Mouse (Mus musculus) T-cell, adult 2 months (primary cell): Measurements from ENCODE around the gene Defb41.
"Not testable (repeated sequence)": the region's sequence is repeated elsewhere in the genome, so short reads cannot be mapped to it uniquely, and the experiment has no call there.

Experiments
- DNase-seq: peaks from one replicate; pipeline ENCODE4 v3.0.0; 2022; ENCODE audit warnings: low spot score

Defb41 gene

DNA sequence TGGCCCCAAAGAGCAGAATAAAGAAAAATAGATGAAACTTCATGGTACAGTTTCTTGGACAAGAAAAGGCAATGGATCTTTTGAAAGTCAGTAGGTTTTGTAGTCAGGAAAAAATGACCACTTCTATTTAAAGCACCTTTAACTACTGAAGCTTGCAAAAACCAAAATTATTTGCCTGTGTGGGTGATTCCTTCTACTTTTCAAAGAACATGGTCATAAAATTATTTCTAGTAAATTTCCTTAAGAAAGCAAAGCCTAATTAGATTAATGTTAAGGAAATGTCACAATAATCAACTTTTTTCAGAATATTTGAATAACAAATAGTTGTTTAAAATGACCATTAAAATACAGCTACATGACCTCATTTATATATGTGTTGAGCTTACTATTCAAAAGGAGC, at the start of gene Defb41:
Gene Defb41 (minus strand): TSS at position 101 of the 400 bp plus-strand sequence.
- DNase-seq, result no peak

DNA sequence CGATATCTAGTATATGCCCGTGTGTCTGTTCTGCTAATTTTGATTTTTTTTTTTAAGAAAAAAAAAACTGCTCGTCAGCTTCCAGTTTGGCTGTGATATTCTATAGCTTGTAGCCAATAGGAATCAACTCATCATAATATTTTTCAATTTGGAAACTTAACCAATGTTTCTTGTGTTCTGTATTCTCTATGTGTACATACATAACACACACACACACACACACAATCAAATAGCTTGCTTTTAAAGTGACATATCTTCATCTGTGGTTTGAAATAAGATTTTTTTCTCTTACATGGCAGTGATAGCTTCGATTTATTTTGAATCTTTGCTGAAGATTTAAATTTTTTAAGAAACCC, 43.5 kb upstream of the Defb41 start:
- no peak for DNase-seq

DNA sequence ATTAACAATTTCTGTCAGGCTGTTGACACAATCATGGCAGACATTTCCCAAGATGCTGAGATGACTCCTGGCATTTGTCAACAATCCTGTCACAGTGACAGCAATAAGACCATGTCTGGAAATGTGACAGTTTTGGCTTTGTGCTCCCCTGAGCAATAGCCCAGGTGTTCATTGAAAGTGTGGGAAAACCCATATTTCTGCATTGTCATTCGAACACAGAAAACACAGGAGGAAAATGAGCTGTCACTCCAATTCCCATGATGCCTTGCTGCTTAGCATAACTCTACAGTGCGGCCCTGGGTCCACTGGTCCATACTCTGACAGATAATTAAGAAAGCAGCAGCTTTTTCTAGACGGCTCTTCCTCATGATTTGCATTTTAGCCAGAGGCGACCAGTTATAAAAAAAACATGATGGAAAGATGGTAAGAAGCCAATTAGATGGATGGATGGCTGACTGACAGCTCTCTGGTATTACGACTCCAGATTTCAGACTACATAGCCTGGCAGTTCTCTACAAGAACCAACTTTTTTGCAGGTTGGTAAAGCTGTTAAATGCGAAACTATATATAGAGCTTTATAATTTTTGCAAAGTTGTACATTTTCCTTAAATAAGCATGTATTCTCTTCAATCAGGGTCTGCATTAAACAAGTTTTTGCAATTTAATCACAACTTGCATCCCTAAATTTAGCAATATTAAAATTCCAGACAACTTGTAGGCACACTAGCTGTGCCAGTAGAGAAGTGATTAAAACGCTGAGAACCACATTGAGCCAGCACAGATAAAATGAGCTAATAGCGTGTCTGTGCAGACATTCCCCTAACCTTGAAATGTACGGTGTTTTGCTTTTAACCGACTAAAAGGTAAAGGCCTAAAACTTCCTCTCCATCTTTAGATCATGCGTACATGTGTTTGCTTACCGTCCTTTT, 42.9 kb upstream of the Defb41 start:
- DNase-seq, result no peak

DNA sequence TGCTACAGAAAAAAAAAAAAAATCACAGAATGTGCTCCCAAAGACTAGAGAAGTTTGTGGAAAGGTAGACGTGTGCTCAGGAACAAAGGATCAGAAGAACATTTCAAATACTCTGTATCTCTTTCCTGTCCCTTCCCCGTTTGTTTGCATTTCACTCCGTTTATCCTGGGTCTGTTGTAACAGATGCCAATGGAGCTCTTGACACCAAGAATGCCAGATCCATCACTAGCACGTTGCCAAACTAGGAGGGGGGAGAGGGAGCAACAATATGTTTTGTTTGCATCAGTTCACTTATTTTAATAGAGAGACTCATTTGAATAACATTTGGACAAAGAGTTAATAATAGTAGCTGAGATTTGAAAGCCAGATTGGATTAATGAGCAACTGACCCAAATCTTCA, 27.6 kb upstream of the Defb41 start:
- DNase-seq, result no peak

DNA sequence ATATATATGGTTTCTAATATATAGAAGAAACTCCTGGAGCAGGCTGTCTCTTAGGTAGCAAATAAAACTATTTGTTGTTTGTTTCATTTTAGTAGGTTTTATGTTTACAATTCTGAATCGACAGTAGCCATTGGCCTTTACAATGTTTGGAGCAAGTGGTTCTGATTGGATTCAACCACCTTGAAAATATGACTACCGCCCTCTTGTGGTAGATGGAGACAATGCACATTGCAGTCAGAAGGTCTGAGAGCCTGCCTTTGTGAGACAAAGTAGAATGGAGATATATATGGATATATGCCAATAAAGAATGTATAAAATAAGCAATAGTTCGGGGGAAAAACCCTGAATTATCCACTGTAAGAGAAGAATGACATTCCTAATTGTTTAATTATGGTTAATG, 23.9 kb upstream of the Defb41 start:
- DNase-seq, result no peak

DNA sequence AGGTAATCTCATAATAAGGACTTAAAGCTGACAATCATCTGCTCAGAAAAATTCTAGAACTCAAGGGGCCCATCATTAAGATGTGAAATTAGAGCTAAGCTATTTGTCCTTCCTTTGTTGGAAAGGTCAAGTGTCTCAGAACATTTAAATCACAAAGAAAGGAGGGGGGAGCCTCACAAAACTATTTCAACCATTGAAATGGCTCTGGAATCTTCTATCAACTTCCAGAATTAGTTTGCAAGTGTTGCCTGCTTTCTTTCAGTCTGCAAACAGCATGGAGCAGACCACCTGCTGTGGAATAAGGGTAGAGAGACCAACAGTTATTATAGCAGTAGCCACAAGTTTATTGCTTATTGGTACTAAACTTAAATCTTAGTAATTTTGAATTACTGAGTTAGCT, 22.4 kb upstream of the Defb41 start:
- DNase-seq, result no peak

DNA sequence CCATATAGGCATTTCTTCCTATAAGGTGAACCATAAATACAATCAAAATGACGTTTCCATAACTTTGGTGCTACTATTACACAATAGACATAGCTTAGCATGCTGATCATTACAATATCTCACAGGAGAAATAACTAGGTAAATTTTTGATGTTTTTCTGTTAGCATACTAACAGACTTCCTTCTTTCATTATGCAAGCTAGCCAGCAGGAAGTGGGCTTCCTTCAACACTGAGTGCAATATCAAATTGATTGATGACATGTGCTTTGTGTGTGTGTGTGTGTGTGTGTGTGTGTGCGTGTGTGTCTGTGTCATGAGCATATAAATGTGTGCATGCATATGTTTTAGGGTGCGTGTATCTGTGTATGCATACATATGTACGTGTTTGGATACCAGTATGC, 6.2 kb upstream of the Defb41 start:
- no peak for DNase-seq

DNA sequence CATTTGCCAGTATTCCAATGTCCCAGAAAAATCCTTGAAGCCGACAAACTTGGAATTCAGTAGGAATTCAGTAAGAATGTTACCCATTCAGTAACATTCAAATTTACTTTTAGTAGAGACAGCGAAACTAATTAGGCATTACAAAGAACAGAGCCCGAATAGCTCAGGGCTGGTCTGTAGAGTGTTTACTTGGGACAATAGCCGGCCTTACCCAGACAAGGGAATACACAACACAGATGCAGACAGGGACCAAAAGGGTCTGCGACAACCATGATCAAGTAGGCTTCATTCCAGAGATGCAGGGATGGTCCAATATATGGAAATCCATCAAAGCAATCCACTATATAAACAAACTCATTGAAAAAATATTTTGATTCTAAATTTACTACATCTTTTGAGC, 3.9 kb upstream of the Defb41 start:
- no peak for DNase-seq

DNA sequence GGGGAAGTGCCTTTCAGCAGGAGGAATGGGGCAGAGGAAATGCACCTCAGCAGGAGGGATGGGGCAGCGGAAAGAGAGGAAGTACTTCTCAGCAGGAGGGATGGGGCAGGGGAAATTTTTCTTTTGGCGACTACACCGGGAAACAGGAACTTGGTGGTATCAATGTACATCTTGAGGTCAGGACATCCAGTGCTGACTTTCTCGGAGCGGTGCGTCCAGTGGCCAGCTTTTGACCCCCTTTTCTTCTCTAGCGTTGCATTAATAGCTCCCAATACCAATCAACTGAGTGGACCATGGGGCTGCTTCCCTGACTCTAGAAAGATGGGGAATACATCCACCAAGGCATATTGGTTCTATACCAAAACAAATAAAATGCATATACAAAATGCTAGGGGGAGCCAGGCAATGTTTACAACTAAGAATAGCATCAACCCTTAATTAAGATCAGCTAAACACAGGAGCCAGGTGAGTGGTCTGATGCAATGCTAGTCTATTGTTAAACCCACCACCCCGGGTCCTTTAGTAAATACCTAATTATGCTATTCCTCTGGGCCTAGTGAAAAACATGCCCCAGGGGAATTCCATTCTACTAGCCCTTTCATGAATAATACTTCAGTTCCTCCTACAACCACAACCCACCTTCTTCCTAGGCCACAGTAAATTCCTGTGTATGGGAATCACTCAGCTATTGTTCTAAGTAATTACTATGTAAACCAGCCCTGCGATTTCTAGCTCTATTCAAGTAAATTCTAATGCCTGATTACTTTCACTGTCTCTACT, 18.9 kb downstream of the Defb41 start:
- not testable (repeated sequence) for DNase-seq

DNA sequence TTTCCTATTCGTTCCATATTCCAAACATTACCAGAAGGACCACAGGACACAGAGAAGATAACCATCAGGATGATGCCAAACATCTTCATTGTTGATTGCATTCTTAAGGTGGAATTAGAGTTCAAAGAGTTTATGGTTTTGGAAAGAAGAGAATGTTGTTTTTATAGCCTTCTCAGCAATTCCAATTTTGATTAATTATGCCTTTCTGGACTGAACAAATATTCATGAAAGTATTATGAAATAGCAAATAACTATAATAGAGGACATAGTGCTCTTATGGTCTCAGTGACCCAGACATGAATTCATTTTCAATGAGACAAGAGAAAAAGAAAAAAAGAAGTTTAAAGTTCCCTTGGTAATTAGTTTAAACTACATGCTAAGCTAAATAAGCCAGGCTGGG, 27.6 kb downstream of the Defb41 start, which contains the start of gene Defb18:
Gene Defb18 (minus strand): TSS at position 101 of the 400 bp plus-strand sequence.
- DNase-seq, result no peak

DNA sequence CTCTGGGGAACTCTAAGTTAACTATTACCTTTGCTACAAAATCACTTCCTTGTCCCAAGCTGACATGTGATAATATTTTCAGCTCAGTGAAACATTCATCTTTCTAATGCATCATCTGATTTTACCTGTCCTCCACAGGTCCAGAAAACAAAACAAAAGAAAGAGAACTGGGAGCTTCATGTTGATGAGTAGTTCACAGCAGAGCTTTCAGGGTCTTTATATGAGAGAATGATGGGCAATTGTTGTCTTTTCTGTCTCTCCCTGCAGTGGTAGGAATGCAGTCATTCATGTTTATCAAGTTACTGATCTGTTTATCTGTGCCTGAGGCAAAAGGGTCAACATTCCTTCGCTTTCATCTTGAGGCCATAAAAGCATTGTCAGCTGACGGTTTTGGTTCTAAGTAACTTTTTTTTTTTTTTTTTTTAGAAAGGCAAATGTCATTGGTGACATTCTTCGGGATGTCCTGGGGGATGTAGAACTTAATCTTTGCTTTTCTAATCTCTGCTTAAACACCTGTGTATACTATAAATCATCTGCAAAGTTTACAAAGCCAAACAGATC, 41.5 kb downstream of the Defb41 start:
- no peak for DNase-seq
